Mouse (Mus musculus) megakaryocyte, embryonic 14.5 days (primary cell): Measurements from ENCODE around the gene Ror1.

Source experiments
- FLI1 ChIP-seq: IDR thresholded peaks from 2 replicates; pipeline ENCODE4 v1.6.1; 2012; ENCODE audit warnings: low read length, inconsistent platforms, mixed read lengths
- GATA1 ChIP-seq: IDR thresholded peaks from 3 replicates; pipeline ENCODE4 v1.6.1; 2012; ENCODE audit warnings: mixed read lengths, low read length, inconsistent platforms, borderline replicate concordance

DNA sequence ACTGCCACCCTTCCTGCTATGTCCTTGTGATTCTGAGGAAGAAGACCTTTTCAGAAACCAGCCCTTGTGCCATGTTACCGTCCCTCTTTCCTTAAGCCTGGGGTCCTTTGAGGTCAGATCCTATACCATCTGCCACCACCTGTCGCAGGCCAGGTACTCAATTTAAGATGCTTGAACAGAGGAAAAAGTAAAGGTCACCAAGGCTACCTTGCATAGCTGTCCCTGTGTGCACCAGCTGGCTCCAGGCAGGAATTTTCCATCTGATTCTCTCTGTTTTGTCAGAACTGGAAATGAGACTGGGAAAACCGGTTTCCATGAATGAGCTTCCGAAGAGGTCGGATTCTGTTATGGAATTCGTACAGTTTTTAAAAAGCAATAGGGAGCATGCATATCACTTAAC is 294.8 kb downstream of the Ror1 start:
- TF ChIP-seq GATA1 (no peak), FLI1 (no peak)
